Mouse (Mus musculus) midbrain, embryonic 10.5 days (tissue): ENCODE results near the gene Erv3. TPM values are rescaled to one million over a fixed set of nuclear protein-coding genes. Genes with fewer than 3 reads are reported as not detected.
A peak's percentile ranks its signal among the peaks of the same experiment; 100 is the strongest.

Experiments used
- DNase-seq: peaks from one replicate; pipeline ENCODE4 v3.0.0-alpha.2; 2017; ENCODE audit warnings: low spot score
- H3K27ac ChIP-seq: fragments of 300-500 bp; sonication (generic); replicated peaks from 2 replicates; pipeline ENCODE4 v1.5.1; 2016; ENCODE audit warnings: mild to moderate bottlenecking
- H3K27me3 ChIP-seq: fragments of 300-500 bp; sonication (generic); 2 replicates; pipeline ENCODE4 v1.6.1; 2016; ENCODE audit warnings: low read depth, mild to moderate bottlenecking; ENCODE audit not compliant: poor library complexity, severe bottlenecking
- H3K36me3 ChIP-seq: fragments of 300-500 bp; sonication (generic); 2 replicates; pipeline ENCODE4 v1.6.1; 2016; ENCODE audit warnings: mild to moderate bottlenecking, moderate library complexity
- H3K4me1 ChIP-seq: fragments of 300-500 bp; sonication (generic); 2 replicates; pipeline ENCODE4 v1.6.1; 2016
- H3K4me3 ChIP-seq: fragments of 300-500 bp; sonication (generic); 2 replicates; pipeline ENCODE4 v1.5.1; 2016; ENCODE audit warnings: mild to moderate bottlenecking, moderate library complexity
- H3K9me3 ChIP-seq: fragments of 300-500 bp; sonication (generic); replicated peaks from 2 replicates; pipeline ENCODE4 v1.6.1; 2016; ENCODE audit warnings: mild to moderate bottlenecking
- WGBS: fragments of 180-500 bp; shearing (Covaris S2); methylation state at CpG from one replicate; pipeline ENCODE4 v1.1.7; 2016; 5-methylcytosine and 5-hydroxymethylcytosine counted together
- polyA plus RNA-seq: library from polyadenylated mRNA; unstranded; fragments of >200 nt; fragmentation: Nextera tagmentation; extraction: Ambion mirVana; gene quantifications from 2 replicates; pipeline ENCODE4 v1.2.1, GENCODE M21; 2016

The Erv3 gene
- polyA plus RNA-seq, 1 experiment from 2014 or later: not detected

- no peaks in the 10 kb centered on the region for H3K27me3 ChIP-seq
- H3K4me1 ChIP-seq: peaks cover 4% of the 10 kb centered on the region; the same call in 1 of the 2 replicates
- WGBS: 77% methylated on average over 4 of the region's 4 CpGs
- no peaks in the 10 kb centered on the region for H3K9me3 ChIP-seq
- no peak overlapping the region for H3K27ac ChIP-seq
- no peak overlapping the region for H3K4me3 ChIP-seq
- no peak for DNase-seq
- H3K36me3 ChIP-seq: no peaks in the 10 kb centered on the region
Measured at GRCm38 (mm10) chr2:131853719-131854118, 5.8 kb downstream of the Erv3 start.

GRCm38 (mm10) chr2:131851333-131852092, 8.0 kb downstream of the Erv3 start:
- Histone ChIP-seq H3K4me1 (peaks cover 23% of the 10 kb centered on the region), H3K27me3 (no peaks in the 10 kb centered on the region), H3K4me3 (no peak overlapping the region), H3K27ac (no peak overlapping the region), H3K9me3 (no peaks in the 10 kb centered on the region), H3K36me3 (no peaks in the 10 kb centered on the region)
- WGBS: 88% methylated on average over 12 of the region's 12 CpGs
- DNase-seq: no peak

DNA sequence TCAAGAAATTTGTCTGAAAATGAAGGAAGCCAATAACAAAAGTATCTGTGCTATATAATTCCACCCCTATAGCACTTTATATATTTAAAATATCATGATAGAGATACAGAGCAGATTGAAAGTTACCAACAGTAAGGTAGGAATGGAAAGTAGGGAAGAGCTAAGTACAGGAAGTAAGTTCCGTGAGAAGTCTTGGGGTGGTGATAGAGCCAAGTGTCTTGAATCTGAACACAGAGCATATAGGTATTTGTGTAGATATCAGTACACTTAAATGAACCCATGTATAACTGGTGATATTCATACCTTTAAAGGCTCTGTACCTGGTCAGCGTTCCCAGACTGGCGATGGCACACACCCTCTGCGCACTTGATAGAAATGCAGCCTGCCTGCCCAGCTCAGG, 9.5 kb downstream of the Erv3 start:
- no peak for DNase-seq
- no peaks in the 10 kb centered on the region for H3K36me3 ChIP-seq
- no peak overlapping the region for H3K27ac ChIP-seq
- peaks cover 33% of the 10 kb centered on the region for H3K4me1 ChIP-seq
- no peak overlapping the region for H3K4me3 ChIP-seq
- H3K27me3 ChIP-seq: no peaks in the 10 kb centered on the region
- 96% methylated on average over 4 of the region's 4 CpGs for WGBS
- no peaks in the 10 kb centered on the region for H3K9me3 ChIP-seq

- Histone ChIP-seq H3K9me3 (no peaks in the 10 kb centered on the region), H3K36me3 (no peaks in the 10 kb centered on the region), H3K4me1 (peaks cover 29% of the 10 kb centered on the region), H3K27ac (peak overlapping the region; percentile 80), H3K4me3 (peak overlapping the region; percentile 43), H3K27me3 (no peaks in the 10 kb centered on the region)
- peak; percentile 83 for DNase-seq
- 4% methylated on average over 10 of the region's 10 CpGs for WGBS
Measured at GRCm38 (mm10) chr2:131847501-131848359, 11.8 kb downstream of the Erv3 start.

GRCm38 (mm10) chr2:131846811-131847210, 12.7 kb downstream of the Erv3 start:
- H3K27ac ChIP-seq: peak overlapping the region; percentile 80
- H3K36me3 ChIP-seq: no peaks in the 10 kb centered on the region
- peaks cover 32% of the 10 kb centered on the region for H3K4me1 ChIP-seq
- no peak for DNase-seq
- H3K27me3 ChIP-seq: no peaks in the 10 kb centered on the region
- H3K4me3 ChIP-seq: no peak overlapping the region
- H3K9me3 ChIP-seq: no peaks in the 10 kb centered on the region
- WGBS: 42% methylated on average over 2 of the region's 2 CpGs

DNA sequence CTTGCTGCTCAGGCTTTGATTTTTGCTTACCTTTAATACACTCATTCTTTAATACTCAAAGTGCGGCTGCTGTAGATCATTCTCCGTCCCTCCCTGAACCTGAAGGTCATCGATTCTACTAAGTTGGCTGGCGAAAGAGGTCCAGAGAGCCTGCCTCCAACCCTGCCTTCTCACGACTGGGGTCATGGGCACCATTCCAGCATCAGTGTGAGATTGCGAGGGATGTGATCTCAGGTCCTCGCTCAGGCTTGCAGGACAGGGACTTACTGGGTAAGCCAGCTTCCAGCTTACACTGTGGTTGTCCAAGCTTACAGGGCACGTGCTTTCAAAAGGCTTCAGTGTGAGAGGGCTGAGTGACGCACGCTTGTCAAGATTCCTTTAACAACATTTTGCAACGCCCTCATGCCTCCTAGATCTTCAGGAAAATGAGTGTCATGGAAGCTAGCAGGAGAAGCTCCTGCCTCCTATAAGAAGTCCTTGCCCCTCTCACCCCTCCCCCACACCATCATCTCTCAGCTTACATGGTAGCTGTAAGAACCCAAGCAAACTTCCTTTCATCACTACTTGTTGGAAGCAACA, 13.3 kb downstream of the Erv3 start:
- no peaks in the 10 kb centered on the region for H3K36me3 ChIP-seq
- peak overlapping the region; percentile 80 for H3K27ac ChIP-seq
- DNase-seq: no peak
- H3K9me3 ChIP-seq: no peaks in the 10 kb centered on the region
- WGBS: 75% methylated on average over 11 of the region's 11 CpGs
- H3K4me3 ChIP-seq: no peak overlapping the region
- H3K27me3 ChIP-seq: no peaks in the 10 kb centered on the region
- H3K4me1 ChIP-seq: peaks cover 36% of the 10 kb centered on the region

DNA sequence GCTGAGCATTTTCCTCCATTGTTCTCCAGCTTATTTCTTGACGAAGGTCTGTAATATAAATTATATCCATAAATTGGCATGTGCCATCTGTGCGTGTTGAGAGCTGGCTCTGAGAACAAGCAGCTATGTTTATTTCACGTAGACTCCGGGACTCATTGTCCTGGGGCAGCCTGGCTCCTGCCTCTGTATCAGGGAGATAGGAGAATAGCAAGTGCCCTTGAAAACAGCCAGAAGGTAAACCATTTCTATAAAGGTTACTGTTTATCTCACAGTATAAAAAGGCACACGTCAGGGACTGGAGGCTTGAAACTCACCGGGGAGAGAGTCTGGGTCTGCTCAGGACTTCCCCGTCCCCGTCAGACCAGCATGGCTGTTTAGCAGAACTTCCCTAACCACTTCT, 13.9 kb downstream of the Erv3 start:
- Histone ChIP-seq H3K27me3 (no peaks in the 10 kb centered on the region), H3K4me3 (no peak overlapping the region)

GRCm38 (mm10) chr2:131842568-131842967, 17.0 kb downstream of the Erv3 start:
- Histone ChIP-seq H3K9me3 (no peaks in the 10 kb centered on the region), H3K36me3 (no peaks in the 10 kb centered on the region), H3K4me3 (no peak overlapping the region), H3K4me1 (peaks cover 39% of the 10 kb centered on the region), H3K27me3 (no peaks in the 10 kb centered on the region), H3K27ac (no peak overlapping the region)
- no peak for DNase-seq
- WGBS: 86% methylated on average over 5 of the region's 5 CpGs

More for the DNA sequence above, 13.9 kb downstream of the Erv3 start:
- Histone ChIP-seq H3K27ac (no peak overlapping the region), H3K9me3 (no peaks in the 10 kb centered on the region), H3K36me3 (no peaks in the 10 kb centered on the region), H3K4me1 (peaks cover 41% of the 10 kb centered on the region)
- no peak for DNase-seq
- WGBS: 81% methylated on average over 8 of the region's 8 CpGs

- DNase-seq: no peak
- H3K36me3 ChIP-seq: no peaks in the 10 kb centered on the region
- no peak overlapping the region for H3K4me3 ChIP-seq
- peaks cover 26% of the 10 kb centered on the region for H3K4me1 ChIP-seq
- no peaks in the 10 kb centered on the region for H3K9me3 ChIP-seq
- H3K27ac ChIP-seq: 0 out of 2 replicates have a peak overlapping the region, but pooled peaks have one; percentile 7
- 62% methylated on average over 2 of the region's 2 CpGs for WGBS
- H3K27me3 ChIP-seq: no peaks in the 10 kb centered on the region
Measured at GRCm38 (mm10) chr2:131841321-131841693, 18.2 kb downstream of the Erv3 start.

GRCm38 (mm10) chr2:131840611-131841320, 18.8 kb downstream of the Erv3 start:
- peak; percentile 19 for DNase-seq
- no peaks in the 10 kb centered on the region for H3K27me3 ChIP-seq
- no peaks in the 10 kb centered on the region for H3K36me3 ChIP-seq
- H3K4me1 ChIP-seq: peaks cover 21% of the 10 kb centered on the region
- peak overlapping the region; percentile 59 for H3K27ac ChIP-seq
- WGBS: 50% methylated on average over 9 of the region's 9 CpGs
- H3K9me3 ChIP-seq: no peaks in the 10 kb centered on the region
- H3K4me3 ChIP-seq: no peak overlapping the region

- Histone ChIP-seq H3K9me3 (peaks cover 15% of the 10 kb centered on the region; the same call in 1 of the 2 replicates), H3K27me3 (no peaks in the 10 kb centered on the region), H3K4me1 (no peaks in the 10 kb centered on the region), H3K36me3 (no peaks in the 10 kb centered on the region), H3K27ac (no peak overlapping the region), H3K4me3 (no peak overlapping the region)
- 100% methylated on average over 1 of the region's 1 CpGs for WGBS
- DNase-seq: no peak
Measured at GRCm38 (mm10) chr2:131834296-131834695, 25.3 kb downstream of the Erv3 start.

- H3K27me3 ChIP-seq: no peaks in the 10 kb centered on the region
- no peak overlapping the region for H3K4me3 ChIP-seq
- H3K36me3 ChIP-seq: no peaks in the 10 kb centered on the region
- H3K27ac ChIP-seq: no peak overlapping the region
- DNase-seq: no peak
- H3K9me3 ChIP-seq: peaks cover 15% of the 10 kb centered on the region; the same call in 1 of the 2 replicates
- WGBS: 11% methylated on average over 2 of the region's 2 CpGs
- 0 out of 2 replicates have a peak, but pooled peaks cover 6% of the 10 kb centered on the region for H3K4me1 ChIP-seq
Measured at GRCm38 (mm10) chr2:131831861-131832260, 27.7 kb downstream of the Erv3 start.
